Mouse (Mus musculus) liver, embryonic 14.5 days (tissue): ENCODE data around the gene Bora. TPM values are rescaled to one million over a fixed set of nuclear protein-coding genes. Genes with fewer than 3 reads are reported as not detected.
"Not testable (repeated sequence)": the region's sequence is repeated elsewhere in the genome, so short reads cannot be mapped to it uniquely, and the experiment has no call there.

ENCODE experiments used
- ATAC-seq: fragments of 200-750 bp; cut with Nextera tagmentation; 2 replicates; pipeline ENCODE4 v1.8.0; 2017; ENCODE audit warnings: moderate number of reproducible peaks, mild to moderate bottlenecking, moderate library complexity; ENCODE audit not compliant: insufficient read depth
- DNase-seq, 3 experiments: peaks; one replicate each; pipeline ENCODE4 v3.0.0-alpha.2; 2012 to 2013; ENCODE audit warnings: low read depth in 3 of 3, low spot score in 3 of 3
- H3K27ac ChIP-seq: fragments of 300-500 bp; sonication (generic); 2 replicates; pipeline ENCODE4 v1.5.1; 2014; ENCODE audit warnings: moderate library complexity, mild to moderate bottlenecking, control low read depth, inconsistent platforms
- H3K27me3 ChIP-seq: fragments of 300-500 bp; sonication (generic); 2 replicates; pipeline ENCODE4 v1.6.1; 2014; ENCODE audit warnings: mild to moderate bottlenecking, low read length, moderate library complexity; ENCODE audit not compliant: control insufficient read depth, insufficient read depth
- H3K36me3 ChIP-seq: fragments of 300-500 bp; sonication (generic); replicated peaks from 2 replicates; pipeline ENCODE4 v1.6.1; 2014; ENCODE audit warnings: low read depth; ENCODE audit not compliant: control insufficient read depth, insufficient read depth
- H3K4me1 ChIP-seq, 2 experiments: fragments of 200-500 bp in 1 of 2; fragments of 300-500 bp in 1 of 2; sonication (generic) in 1 of 2; replicated peaks; 2 replicates each; pipeline ENCODE4 v1.6.1; 2012 to 2014; ENCODE audit warnings: antibody characterized with exemption in 1 of 2, inconsistent platforms in 1 of 2, low read length in 1 of 2; ENCODE audit not compliant: control insufficient read depth in 2 of 2, insufficient read depth in 2 of 2
- H3K4me2 ChIP-seq: fragments of 300-500 bp; sonication (generic); 2 replicates; pipeline ENCODE4 v1.6.1; 2014; ENCODE audit warnings: low read depth, mild to moderate bottlenecking, control low read depth, moderate library complexity
- H3K4me3 ChIP-seq, 2 experiments: fragments of 200-500 bp in 1 of 2; fragments of 300-500 bp in 1 of 2; sonication (generic) in 1 of 2; 2 replicates each; pipeline ENCODE4 v1.5.1; 2012 to 2014; ENCODE audit warnings: low read depth in 2 of 2, low read length in 2 of 2, mild to moderate bottlenecking in 2 of 2, control low read depth in 1 of 2, inconsistent platforms in 1 of 2, moderate library complexity in 1 of 2; ENCODE audit not compliant: insufficient read depth in 1 of 2
- H3K9ac ChIP-seq: fragments of 300-500 bp; sonication (generic); replicated peaks from 2 replicates; pipeline ENCODE4 v1.6.1; 2014; ENCODE audit warnings: mild to moderate bottlenecking, control low read depth, moderate library complexity
- H3K9me3 ChIP-seq: fragments of 300-500 bp; sonication (generic); 2 replicates; pipeline ENCODE4 v1.6.1; 2016; ENCODE audit warnings: low read length, mixed read lengths; ENCODE audit not compliant: control insufficient read depth
- CTCF ChIP-seq: IDR thresholded peaks from 2 replicates; pipeline ENCODE4 v1.5.1; 2016; ENCODE audit warnings: antibody characterized with exemption, low read depth, control low read depth
- EP300 ChIP-seq: IDR thresholded peaks from 2 replicates; pipeline ENCODE4 v1.6.1; 2016; ENCODE audit warnings: antibody characterized with exemption, low read depth
- WGBS: fragments of 180-500 bp; shearing (Covaris S2); extraction: QIAGEN DNeasy Blood & Tissue Kit; methylation state at CpG from one replicate; pipeline ENCODE4 v1.1.7; 2014; ENCODE audit not compliant: insufficient replicate concordance; 5-methylcytosine and 5-hydroxymethylcytosine counted together
- polyA plus RNA-seq, 2 experiments: library from polyadenylated mRNA; depleted of rRNA in 1 of 2; stranded (reverse) in 1 of 2; unstranded in 1 of 2; fragments of >200 nt; fragmentation: Nextera tagmentation in 1 of 2; extraction: Ambion mirVana in 1 of 2; gene quantifications; 2 replicates each; pipeline versions ENCODE4 v1.2.1 to v1.2.3; 2012 to 2014

Gene Bora
- polyA plus RNA-seq, 2 experiments: 12.4 to 18.4 TPM

DNA sequence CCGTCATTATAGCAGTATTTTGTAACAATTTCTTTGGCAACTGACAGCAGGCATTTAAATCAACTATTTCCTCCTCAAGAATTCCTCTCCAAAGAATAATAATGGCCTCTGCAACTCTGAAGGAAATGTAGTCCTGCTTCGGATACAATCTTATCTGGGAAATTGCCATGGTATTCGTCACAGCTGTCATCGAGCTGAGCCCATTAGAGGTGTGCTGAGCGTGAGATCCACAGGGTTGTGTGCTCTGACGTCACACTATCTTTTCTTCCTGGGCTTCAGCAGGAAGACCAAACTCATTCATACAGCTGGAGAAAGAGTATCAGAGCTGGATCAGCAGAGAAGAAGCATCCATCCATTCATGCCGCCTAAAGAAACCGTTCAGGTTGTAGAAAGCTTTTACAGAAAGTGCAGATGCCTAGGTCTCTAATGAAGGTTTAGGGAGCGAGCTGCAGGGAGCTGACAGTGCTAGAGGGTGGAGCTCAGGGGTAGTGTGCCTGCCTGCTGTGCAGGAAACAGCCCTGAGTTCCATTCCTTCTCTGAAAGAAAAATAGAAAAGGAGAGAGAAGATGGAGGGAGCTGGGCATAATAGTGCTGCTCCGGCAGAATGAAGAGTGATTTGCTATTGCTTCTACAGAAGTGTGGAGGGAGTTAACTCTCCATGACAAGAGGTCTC, 26.8 kb upstream of the Bora start:
- DNase-seq (no peak), ATAC-seq (no peak)
- Histone ChIP-seq H3K4me2 (no peak overlapping the region), H3K9me3 (no peaks in the 10 kb centered on the region), H3K36me3 (no peaks in the 10 kb centered on the region), H3K4me1 (peaks cover 0 to 2% of the 10 kb centered on the region in 2 experiments; a peak in 2 of 4 replicates), H3K9ac (no peak overlapping the region), H3K4me3 (no peak overlapping the region), H3K27ac (no peak overlapping the region), H3K27me3 (no peaks in the 10 kb centered on the region)
- TF ChIP-seq CTCF (no peak), EP300 (no peak)
- 35% methylated on average over 10 of the region's 10 CpGs for WGBS

DNA sequence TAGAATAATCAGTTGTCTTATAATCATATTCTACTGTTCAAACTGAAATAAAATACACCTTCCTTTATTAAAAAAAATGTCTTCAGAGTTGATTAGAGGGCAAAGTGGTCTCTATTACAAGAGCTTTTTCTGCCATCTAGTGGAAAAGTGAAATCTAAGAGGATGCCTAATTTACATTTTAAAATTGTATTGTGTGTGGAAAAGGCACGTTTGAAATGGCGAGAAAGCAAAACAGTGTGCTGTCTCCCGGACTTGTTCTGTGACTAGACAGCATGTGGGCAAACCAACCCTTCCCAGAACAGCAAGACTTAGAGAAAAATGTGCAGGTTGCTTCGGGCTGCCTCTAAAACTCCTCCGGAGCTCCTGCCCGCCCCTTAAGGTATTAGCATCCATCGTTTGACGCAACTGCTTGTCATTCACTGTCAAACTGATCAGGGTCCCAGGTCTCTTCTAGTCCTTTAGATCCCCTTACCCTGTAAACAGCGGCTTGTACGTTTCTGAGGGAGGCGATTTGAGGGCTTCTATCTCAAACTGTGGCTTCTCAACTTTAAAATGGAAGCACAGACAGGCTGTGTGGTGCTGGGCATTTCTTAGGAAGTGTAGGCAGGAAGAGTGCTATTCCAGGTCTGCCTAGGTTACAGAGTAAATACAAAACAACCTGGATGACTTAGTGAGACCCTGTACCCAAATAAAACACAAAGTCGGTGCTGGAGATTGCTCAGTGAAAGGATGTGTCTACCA, 23.5 kb upstream of the Bora start:
- H3K27me3 ChIP-seq: no peaks in the 10 kb centered on the region
- 42% methylated on average over 12 of the region's 12 CpGs for WGBS
- no peak overlapping the region for H3K4me2 ChIP-seq
- H3K4me3 ChIP-seq: no peak overlapping the region
- H3K9ac ChIP-seq: no peak overlapping the region
- TF ChIP-seq EP300: no peak
- no peak for TF ChIP-seq CTCF
- no peak for DNase-seq
- no peaks in the 10 kb centered on the region for H3K9me3 ChIP-seq
- H3K36me3 ChIP-seq: no peaks in the 10 kb centered on the region
- no peak overlapping the region for H3K27ac ChIP-seq
- ATAC-seq: no peak
- peaks cover 0 to 2% of the 10 kb centered on the region in 2 experiments; a peak in 2 of 4 replicates for H3K4me1 ChIP-seq

DNA sequence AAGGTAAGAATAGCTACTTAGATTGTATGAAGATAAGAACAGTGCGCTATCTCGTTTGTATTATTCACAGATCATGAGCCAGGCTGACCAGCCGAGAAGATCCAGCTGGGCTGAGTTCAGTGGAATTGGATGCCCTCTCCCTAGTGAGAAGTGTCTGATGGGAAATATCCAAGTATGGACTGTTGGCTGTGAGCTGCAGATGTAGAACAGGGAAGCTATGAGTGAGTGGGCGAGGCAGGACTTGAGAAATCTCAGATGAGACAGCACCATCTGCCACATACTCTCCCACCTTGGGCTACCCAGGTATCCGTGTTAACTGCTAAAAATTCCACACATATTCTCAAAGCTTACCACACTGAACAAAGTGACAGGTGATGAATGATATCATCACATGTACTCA, 16.0 kb upstream of the Bora start:
- peaks cover 6% of the 10 kb centered on the region for H3K36me3 ChIP-seq
- H3K9ac ChIP-seq: no peak overlapping the region
- no peak overlapping the region for H3K27ac ChIP-seq
- no peaks in the 10 kb centered on the region for H3K9me3 ChIP-seq
- 71% methylated on average over 5 of the region's 5 CpGs for WGBS
- DNase-seq (no peak), ATAC-seq (no peak)
- no peak for TF ChIP-seq CTCF
- H3K4me3 ChIP-seq: no peak overlapping the region
- H3K27me3 ChIP-seq: no peaks in the 10 kb centered on the region
- no peaks in the 10 kb centered on the region for H3K4me1 ChIP-seq
- H3K4me2 ChIP-seq: no peak overlapping the region

DNA sequence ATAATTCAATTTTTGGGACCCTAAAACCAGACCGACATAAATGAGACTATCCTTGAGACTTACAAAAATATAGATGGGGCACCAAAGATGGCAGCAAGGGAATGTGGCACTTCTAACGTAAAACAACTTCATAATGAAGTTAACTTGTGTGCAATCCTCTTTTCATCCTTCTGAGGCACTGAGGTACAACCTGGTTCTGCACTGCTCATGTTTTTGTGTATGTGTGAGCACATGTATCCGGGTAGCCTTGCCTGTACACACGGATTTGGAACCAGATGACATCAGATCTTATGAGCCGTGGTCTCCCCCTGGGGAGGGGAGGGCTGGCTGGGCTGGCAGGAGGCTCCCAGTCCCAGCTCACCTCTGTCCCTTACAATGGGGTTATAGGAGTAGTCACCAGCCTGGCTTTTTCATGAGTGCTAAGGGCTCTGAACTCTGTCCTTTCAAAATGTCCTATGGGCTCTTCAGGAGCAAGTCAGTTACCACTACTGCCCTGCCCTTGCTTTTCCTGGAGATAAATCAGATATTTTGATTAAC, 14.6 kb upstream of the Bora start:
- no peaks in the 10 kb centered on the region for H3K4me1 ChIP-seq
- no peak overlapping the region for H3K9ac ChIP-seq
- no peak for DNase-seq
- no peaks in the 10 kb centered on the region for H3K27me3 ChIP-seq
- H3K36me3 ChIP-seq: peaks cover 12% of the 10 kb centered on the region
- WGBS: 79% methylated on average over 5 of the region's 5 CpGs
- TF ChIP-seq CTCF (no peak), EP300 (no peak)
- H3K4me2 ChIP-seq: no peak overlapping the region
- no peaks in the 10 kb centered on the region for H3K9me3 ChIP-seq
- H3K4me3 ChIP-seq: no peak overlapping the region
- ATAC-seq: 0 out of 2 replicates have a peak, but pooled peaks have one; percentile 18
- no peak overlapping the region for H3K27ac ChIP-seq

DNA sequence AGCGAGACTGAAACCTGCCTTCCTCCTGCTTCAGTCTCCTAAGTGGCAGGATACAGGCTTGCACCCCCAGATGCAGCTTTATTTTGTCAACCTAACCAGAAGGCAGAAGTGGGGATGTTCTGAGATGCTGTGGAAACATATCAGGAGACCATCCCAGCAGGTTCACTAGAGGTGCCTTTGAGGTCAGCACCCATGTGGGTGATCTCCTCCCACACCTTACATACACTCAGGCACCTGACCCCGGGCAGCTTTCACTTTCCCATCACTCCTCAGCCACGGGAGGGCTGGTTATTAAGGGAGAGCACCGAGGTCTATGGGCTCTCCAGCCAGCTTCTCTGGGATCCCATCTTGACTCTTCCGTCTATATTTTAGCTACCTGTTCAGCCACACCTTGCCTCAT, 13.4 kb upstream of the Bora start:
- Histone ChIP-seq H3K4me2 (no peak overlapping the region), H3K9me3 (no peaks in the 10 kb centered on the region), H3K9ac (no peak overlapping the region), H3K4me1 (no peaks in the 10 kb centered on the region), H3K4me3 (no peak overlapping the region), H3K27ac (no peak overlapping the region), H3K36me3 (peaks cover 15% of the 10 kb centered on the region), H3K27me3 (no peaks in the 10 kb centered on the region)
- 71% methylated on average over 5 of the region's 5 CpGs for WGBS
- DNase-seq: no peak
- ATAC-seq: no peak
- TF ChIP-seq CTCF (no peak), EP300 (no peak)

DNA sequence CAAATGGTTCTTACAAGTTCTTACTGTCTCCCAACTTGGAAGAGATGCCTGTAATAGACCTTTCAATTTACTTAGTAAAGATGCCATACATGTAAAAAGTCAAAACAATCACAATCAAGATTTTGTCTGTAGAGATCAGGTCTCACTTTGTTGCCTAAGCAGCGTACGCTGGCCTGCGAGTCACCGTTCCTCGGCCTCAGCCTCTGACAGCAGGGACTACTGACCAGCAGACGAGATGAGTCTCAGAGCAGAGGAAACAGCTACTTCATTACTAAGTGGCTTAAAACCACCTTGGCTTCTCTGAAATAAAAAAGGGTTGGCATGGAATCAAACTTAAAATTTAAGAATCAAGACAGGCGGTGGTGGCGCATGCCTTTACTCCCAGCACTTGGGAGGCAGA, 11.2 kb upstream of the Bora start:
- DNase-seq, H3K27me3 ChIP-seq, H3K9ac ChIP-seq, H3K4me1 ChIP-seq, H3K9me3 ChIP-seq, ATAC-seq, H3K4me3 ChIP-seq, H3K4me2 ChIP-seq, H3K27ac ChIP-seq: not testable (repeated sequence)
- WGBS: 87% methylated on average over 8 of the region's 8 CpGs
- peaks cover 15% of the 10 kb centered on the region for H3K36me3 ChIP-seq
